Mouse (Mus musculus) CH12.LX (cell line): ENCODE data around the gene Pcsk7. TPM values are rescaled to one million over a fixed set of nuclear protein-coding genes. Genes with fewer than 3 reads are reported as not detected.

Source experiments
- DNase-seq: peaks from one replicate; pipeline ENCODE4 v3.0.0-alpha.2; 2013; ENCODE audit errors: extremely low read depth
- H3K27ac ChIP-seq: 2 replicates; pipeline ENCODE4 v1.5.1; 2012; ENCODE audit warnings: low read depth, mild to moderate bottlenecking, control low read depth, moderate library complexity; ENCODE audit not compliant: insufficient read depth
- H3K27me3 ChIP-seq: replicated peaks from 2 replicates; pipeline ENCODE3; 2012; ENCODE audit warnings: inconsistent platforms
- H3K36me3 ChIP-seq, 2 experiments: replicated peaks in 1 of 2; 2 replicates each; pipeline versions ENCODE3 to v1.6.1; 2012; ENCODE audit warnings: inconsistent platforms in 1 of 2, low read length in 1 of 2, mild to moderate bottlenecking in 1 of 2, mixed read lengths in 1 of 2, moderate library complexity in 1 of 2; ENCODE audit not compliant: control insufficient read depth in 1 of 2, insufficient read depth in 1 of 2
- H3K4me1 ChIP-seq, 2 experiments: 2 replicates each; pipeline ENCODE4 v1.6.1; 2012; ENCODE audit warnings: inconsistent platforms in 1 of 2, moderate library complexity in 1 of 2; ENCODE audit not compliant: insufficient read depth in 2 of 2, control insufficient read depth in 1 of 2
- H3K4me2 ChIP-seq: 2 replicates; pipeline ENCODE4 v1.6.1; 2012; ENCODE audit warnings: low read depth, mild to moderate bottlenecking, control low read depth; ENCODE audit not compliant: poor library complexity, insufficient read depth, severe bottlenecking
- H3K4me3 ChIP-seq, 3 experiments: fragments of 150-350 bp in 1 of 3; sonication (generic) in 1 of 3; replicated peaks in 1 of 3; 2 replicates each; pipeline versions ENCODE3 to v1.5.1; 2011 to 2012; ENCODE audit warnings: low read depth in 2 of 3, low read length in 2 of 3, mild to moderate bottlenecking in 2 of 3, moderate library complexity in 2 of 3, control low read depth in 1 of 3, improper control_type of control experiment in 1 of 3, inconsistent platforms in 1 of 3, mixed read lengths in 1 of 3; ENCODE audit not compliant: poor library complexity in 1 of 3
- H3K79me2 ChIP-seq: replicated peaks from 2 replicates; pipeline ENCODE4 v1.6.1; 2012; ENCODE audit warnings: mild to moderate bottlenecking, moderate library complexity; ENCODE audit not compliant: control insufficient read depth, poor library complexity, insufficient read depth, severe bottlenecking; ENCODE audit errors: extremely low read depth
- H3K9ac ChIP-seq: 2 replicates; pipeline ENCODE4 v1.6.1; 2012; ENCODE audit warnings: low read depth, mild to moderate bottlenecking, control low read depth, moderate library complexity; ENCODE audit not compliant: insufficient read depth
- H3K9me3 ChIP-seq: replicated peaks from 2 replicates; pipeline ENCODE3; 2012; ENCODE audit warnings: low read length, inconsistent platforms, mixed read lengths
- CHD2 ChIP-seq: IDR thresholded peaks from 2 replicates; pipeline ENCODE4 v1.6.1; 2011; ENCODE audit warnings: low read length, improper control_type of control experiment
- CTCF ChIP-seq, 2 experiments: IDR thresholded peaks in 1 of 2; conservative IDR thresholded peaks in 1 of 2; 2 replicates each; pipeline ENCODE4 v1.5.1; 2011 to 2012; ENCODE audit warnings: low read depth in 2 of 2, low read length in 2 of 2, improper control_type of control experiment in 1 of 2, inconsistent platforms in 1 of 2, mild to moderate bottlenecking in 1 of 2, moderate library complexity in 1 of 2
- E2F4 ChIP-seq: IDR thresholded peaks from 2 replicates; pipeline ENCODE4 v1.6.1; 2011; ENCODE audit warnings: low read depth, low read length, improper control_type of control experiment; ENCODE audit not compliant: insufficient replicate concordance
- ELF1 ChIP-seq: IDR thresholded peaks from 2 replicates; pipeline ENCODE4 v1.6.1; 2014; ENCODE audit warnings: low read depth, mild to moderate bottlenecking, inconsistent platforms, low read length, improper control_type of control experiment
- EP300 ChIP-seq: IDR thresholded peaks from 2 replicates; pipeline ENCODE4 v1.6.1; 2011; ENCODE audit warnings: low read length, improper control_type of control experiment
- HCFC1 ChIP-seq: IDR thresholded peaks from 2 replicates; pipeline ENCODE4 v1.6.1; 2012; ENCODE audit warnings: low read depth, mild to moderate bottlenecking, inconsistent platforms, low read length, improper control_type of control experiment
- JUND ChIP-seq: conservative IDR thresholded peaks from 2 replicates; pipeline ENCODE4 v1.6.1; 2011; ENCODE audit warnings: low read depth, low read length, improper control_type of control experiment
- KAT2A ChIP-seq: IDR thresholded peaks from 2 replicates; pipeline ENCODE4 v1.6.1; 2012; ENCODE audit warnings: low read length, improper control_type of control experiment, inconsistent platforms; ENCODE audit not compliant: insufficient replicate concordance
- MAX ChIP-seq: IDR thresholded peaks from 2 replicates; pipeline ENCODE4 v1.6.1; 2011; ENCODE audit warnings: low read length, improper control_type of control experiment
- MAZ ChIP-seq: IDR thresholded peaks from 2 replicates; pipeline ENCODE4 v1.6.1; 2012; ENCODE audit warnings: low read depth, mild to moderate bottlenecking, inconsistent platforms, low read length, improper control_type of control experiment, moderate library complexity
- MEF2A ChIP-seq: IDR thresholded peaks from 2 replicates; pipeline ENCODE4 v1.6.1; 2014; ENCODE audit warnings: low read depth, mild to moderate bottlenecking, inconsistent platforms, low read length, improper control_type of control experiment, borderline replicate concordance
- MXI1 ChIP-seq: IDR thresholded peaks from 2 replicates; pipeline ENCODE4 v1.6.1; 2011; ENCODE audit warnings: mild to moderate bottlenecking, low read depth, low read length, improper control_type of control experiment
- POLR2A ChIP-seq: IDR thresholded peaks from 2 replicates; pipeline ENCODE4 v1.6.1; 2011; ENCODE audit warnings: low read depth, mild to moderate bottlenecking, improper control_type of control experiment, low read length
- RAD21 ChIP-seq: IDR thresholded peaks from 2 replicates; pipeline ENCODE4 v1.6.1; 2011; ENCODE audit warnings: low read depth, mild to moderate bottlenecking, low read length, improper control_type of control experiment, moderate library complexity
- SMC3 ChIP-seq: IDR thresholded peaks from 2 replicates; pipeline ENCODE4 v1.6.1; 2011; ENCODE audit warnings: low read depth, low read length, improper control_type of control experiment
- ZC3H11A ChIP-seq: IDR thresholded peaks from 2 replicates; pipeline ENCODE4 v1.6.1; 2012; ENCODE audit warnings: low read depth, mild to moderate bottlenecking, inconsistent platforms, low read length, improper control_type of control experiment
- ZKSCAN1 ChIP-seq: IDR thresholded peaks from 2 replicates; pipeline ENCODE4 v1.6.1; 2012; ENCODE audit warnings: low read depth, inconsistent platforms, low read length, improper control_type of control experiment, borderline replicate concordance
- ZMIZ1 ChIP-seq: IDR thresholded peaks from 2 replicates; pipeline ENCODE4 v1.6.1; 2012; ENCODE audit warnings: low read depth, mild to moderate bottlenecking, inconsistent platforms, low read length, improper control_type of control experiment
- ZNF384 ChIP-seq: IDR thresholded peaks from 2 replicates; pipeline ENCODE4 v1.6.1; 2012; ENCODE audit warnings: low read depth, low read length, improper control_type of control experiment, inconsistent platforms
- dilution Hi-C: fragments of 300-500 bp; cut with MboI; formaldehyde crosslinking; loops from 2 replicates; pipeline ENCODE4 v1.14.3; 2020; ENCODE audit warnings: low sequenced_read_pairs; ENCODE audit not compliant: extremely low pct_unique_long_range_greater_than_20kb, extremely low pct_ligation_motif_present
- in situ Hi-C: fragments of 300-500 bp; cut with MboI; formaldehyde crosslinking; loops from 3 replicates; pipeline ENCODE4 v1.14.3; 2019; ENCODE audit warnings: low sequenced_read_pairs, low pct_ligation_motif_present, low pct_unique_long_range_greater_than_20kb, mixed read lengths
- polyA plus RNA-seq: library from polyadenylated mRNA; unstranded; fragments of >175 nt; gene quantifications from 2 replicates; pipeline ENCODE4 v1.2.1, GENCODE M21; 2012; ENCODE audit warnings: low read depth; ENCODE audit not compliant: insufficient read length
- total RNA-seq, 2 experiments: library from RNA; depleted of rRNA; stranded (reverse); fragments of 300-350 nt in 1 of 2; fragments of >200 nt in 1 of 2; gene quantifications; 2 replicates each; pipeline ENCODE4 v1.2.3; 2012 to 2014

The Pcsk7 gene
- total and polyA plus RNA-seq, 3 experiments = 16.5 to 18.5 (median 17.9) TPM

GRCm38 (mm10) chr9:45869181-45869580 is 37.1 kb upstream of the Pcsk7 start:
- no peaks in the 10 kb centered on the region for H3K27me3 ChIP-seq
- no peak for TF ChIP-seq SMC3
- TF ChIP-seq EP300 = no peak
- no peak for TF ChIP-seq POLR2A
- no peak for TF ChIP-seq HCFC1
- H3K4me1 ChIP-seq = no peaks in the 10 kb centered on the region
- H3K27ac ChIP-seq = no peak overlapping the region
- H3K36me3 ChIP-seq = peaks cover 32 to 83% of the 10 kb centered on the region in 2 experiments
- H3K9ac ChIP-seq = no peak overlapping the region
- DNase-seq = no peak
- in situ Hi-C loops = no loop called here
- H3K79me2 ChIP-seq = no peaks in the 10 kb centered on the region
- no peak overlapping the region for H3K4me3 ChIP-seq
- dilution Hi-C loops = no loop called here
- H3K9me3 ChIP-seq = no peaks in the 10 kb centered on the region
- H3K4me2 ChIP-seq = no peak overlapping the region

GRCm38 (mm10) chr9:45870265-45870664 is 36.0 kb upstream of the Pcsk7 start:
- H3K4me1 ChIP-seq = no peaks in the 10 kb centered on the region
- DNase-seq = no peak
- peaks cover 32 to 82% of the 10 kb centered on the region in 2 experiments for H3K36me3 ChIP-seq
- dilution Hi-C loops (no loop called here), in situ Hi-C loops (no loop called here)
- H3K9ac ChIP-seq = no peak overlapping the region
- no peaks in the 10 kb centered on the region for H3K27me3 ChIP-seq
- no peak overlapping the region for H3K4me2 ChIP-seq
- no peak overlapping the region for H3K4me3 ChIP-seq
- H3K79me2 ChIP-seq = no peaks in the 10 kb centered on the region
- H3K9me3 ChIP-seq = no peaks in the 10 kb centered on the region
- no peak overlapping the region for H3K27ac ChIP-seq
- TF ChIP-seq MXI1 = no peak
- TF ChIP-seq MAZ = no peak
- no peak for TF ChIP-seq CTCF (conservative IDR thresholded peaks at IDR 0.05 in 1 of 2, IDR thresholded peaks at IDR 0.05 in 1 of 2; ENCODE audit: low read depth in 2 of 2, low read length in 2 of 2)
- TF ChIP-seq KAT2A = no peak
- TF ChIP-seq MEF2A = no peak
- TF ChIP-seq ELF1 = no peak
- no peak for TF ChIP-seq ZMIZ1
- TF ChIP-seq RAD21 = no peak
- no peak for TF ChIP-seq E2F4
- no peak for TF ChIP-seq MAX
- TF ChIP-seq CHD2 = no peak
- TF ChIP-seq EP300 = no peak
- no peak for TF ChIP-seq ZNF384
- TF ChIP-seq ZC3H11A = no peak
- TF ChIP-seq JUND = no peak
- no peak for TF ChIP-seq SMC3
- no peak for TF ChIP-seq ZKSCAN1
